Mouse (Mus musculus) brain, embryonic 14.5 days (tissue): ENCODE data around the gene Gm42715.

Experiments
- CTCF ChIP-seq: fragments of 200-500 bp; IDR thresholded peaks from 2 replicates; pipeline ENCODE4 v1.5.1; 2012; ENCODE audit warnings: inconsistent platforms, mild to moderate bottlenecking, moderate library complexity, borderline replicate concordance; ENCODE audit not compliant: insufficient read depth, insufficient read length; ENCODE audit errors: extremely low read depth
- POLR2A ChIP-seq: fragments of 200-500 bp; IDR thresholded peaks from 2 replicates; pipeline ENCODE4 v1.6.1; 2012; ENCODE audit warnings: mild to moderate bottlenecking, inconsistent platforms, borderline replicate concordance; ENCODE audit not compliant: poor library complexity, insufficient read depth, insufficient read length, severe bottlenecking; ENCODE audit errors: extremely low read depth

- TF ChIP-seq POLR2A (no peak), CTCF (no peak)
Observed at GRCm38 (mm10) chr7:127485416-127485815, 34.0 kb upstream of the Gm42715 start.
